Mouse (Mus musculus): ENCODE measurements around the gene Uimc1.

- TF ChIP-seq CTCF (IDR thresholded peaks at IDR 0.05; ENCODE audit: control insufficient read depth, insufficient read depth, low read length) (no peak), POLR2A (IDR thresholded peaks at IDR 0.05; ENCODE audit: borderline replicate concordance, control insufficient read depth, low read depth, low read length) (no peak)
These were observed 24.5 kb downstream of the Uimc1 start for GRCm38 (mm10) chr13:55075597-55075996.
